Mouse (Mus musculus): ENCODE results near the gene Mst1. TPM values are rescaled to one million over a fixed set of nuclear protein-coding genes. Genes with fewer than 3 reads are reported as not detected.

The Mst1 gene
- 0.31 and 0.72 TPM in 2 replicates for polyA plus RNA-seq (2016; fragmentation: Nextera tagmentation; extraction: Ambion mirVana)

DNA sequence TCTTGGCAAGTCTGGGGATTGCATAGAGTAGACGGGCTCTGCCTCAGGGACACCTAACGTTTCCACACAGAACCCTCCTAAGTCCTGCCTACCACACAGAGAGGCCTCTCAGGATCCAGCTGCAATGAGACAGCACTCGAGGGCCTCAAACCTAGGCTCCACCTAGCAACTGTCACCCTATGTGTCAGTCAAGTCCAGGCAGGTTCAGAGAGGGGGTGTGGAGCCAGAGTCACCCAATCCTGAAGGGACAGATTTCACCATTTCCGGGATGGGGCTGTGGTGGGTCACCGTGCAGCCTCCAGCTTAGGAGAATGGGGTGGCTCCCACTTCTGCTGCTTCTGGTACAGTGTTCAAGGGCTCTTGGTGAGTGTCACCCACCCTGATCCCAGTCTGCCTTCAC, at the start of gene Mst1:
Gene Mst1 (plus strand): TSS at position 269 of the 400 bp plus-strand sequence.
- Histone ChIP-seq H3K27ac (no peak within 1 kb of the TSS), H3K27me3 (peaks cover 43% of the 10 kb centered on the region), H3K36me3 (peaks cover 15% of the 10 kb centered on the region), H3K9ac (peak within 1 kb of the TSS; percentile 87), H3K4me2 (replicated peaks) (peak within 1 kb of the TSS; percentile 87), H3K4me1 (peaks cover 18% of the 10 kb centered on the region), H3K9me3 (replicated peaks) (no peaks in the 10 kb centered on the region), H3K4me3 (peak within 1 kb of the TSS; percentile 59)
- ATAC-seq (ENCODE audit: low FRiP score): no peak
- WGBS: 79% methylated on average over 5 of the region's 5 CpGs

DNA sequence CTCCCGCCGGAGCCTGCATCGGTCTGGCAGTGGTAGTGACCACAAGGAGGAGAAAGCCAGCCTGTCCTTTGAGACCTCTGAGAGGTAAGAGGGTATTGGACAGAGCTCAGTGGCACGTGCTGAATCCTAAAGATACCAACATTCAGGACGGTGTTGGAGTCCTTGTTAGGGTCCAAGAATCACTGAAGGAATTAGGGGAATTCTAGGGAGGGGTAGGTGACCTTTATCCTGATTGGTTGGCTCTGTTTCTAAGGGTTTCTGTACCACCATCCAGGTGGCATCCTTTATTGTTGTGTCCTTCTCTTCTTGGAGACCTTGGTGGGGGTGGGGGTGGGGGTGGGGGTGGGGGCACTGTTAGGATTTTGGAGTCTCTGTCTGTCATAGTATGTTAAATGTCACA, 48.1 kb upstream of the Mst1 start:
- H3K4me3 ChIP-seq: no peak overlapping the region
- 90% methylated on average over 5 of the region's 5 CpGs for WGBS
- ATAC-seq (ENCODE audit: low FRiP score): no peak
- H3K9me3 ChIP-seq (replicated peaks): no peaks in the 10 kb centered on the region
- no peak overlapping the region for H3K27ac ChIP-seq
- H3K4me2 ChIP-seq (replicated peaks): no peak overlapping the region
- H3K9ac ChIP-seq: no peak overlapping the region
- H3K36me3 ChIP-seq: peaks cover 55% of the 10 kb centered on the region
- no peaks in the 10 kb centered on the region for H3K4me1 ChIP-seq
- no peaks in the 10 kb centered on the region for H3K27me3 ChIP-seq

DNA sequence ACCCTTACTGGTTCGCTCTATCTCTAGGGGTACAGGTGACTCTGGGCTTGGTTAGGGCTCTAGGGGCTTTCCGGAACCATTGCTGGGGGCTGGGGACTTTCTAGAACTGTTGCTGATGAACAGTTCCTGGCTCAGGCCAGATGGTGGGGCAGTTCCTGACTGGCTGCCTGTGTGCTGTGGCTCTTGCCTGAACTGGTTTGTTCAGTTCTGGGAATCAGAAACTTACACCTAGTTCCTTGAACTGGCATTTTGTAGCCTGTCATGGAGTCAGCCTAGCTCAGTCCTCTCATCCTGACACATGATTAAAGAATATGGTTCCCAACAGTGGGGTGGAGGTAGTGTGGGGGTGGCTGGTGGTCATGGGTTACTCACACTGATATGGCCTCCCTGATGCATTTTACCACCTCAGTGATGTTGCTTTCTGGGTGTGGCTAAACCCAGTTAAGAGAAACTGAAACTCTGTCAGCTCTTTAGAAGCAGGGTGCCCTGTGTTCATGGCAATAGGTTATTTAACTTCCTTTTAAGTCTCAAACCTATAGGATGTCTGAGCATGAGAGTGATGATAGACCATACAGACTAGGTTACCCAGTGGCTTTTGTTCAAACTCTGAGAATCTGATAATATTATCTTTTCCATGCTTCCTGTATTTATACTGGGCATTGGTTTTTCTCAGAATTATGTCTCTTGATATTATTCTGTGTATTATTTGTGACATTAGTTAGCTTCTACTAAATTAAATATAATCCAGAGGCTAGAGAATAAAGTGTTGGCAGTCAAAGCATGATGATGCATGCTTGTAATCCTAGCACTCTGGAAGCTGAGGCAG, 44.7 kb upstream of the Mst1 start:
- Histone ChIP-seq H3K9me3 (replicated peaks) (no peaks in the 10 kb centered on the region), H3K27me3 (no peaks in the 10 kb centered on the region), H3K27ac (no peak overlapping the region), H3K9ac (no peak overlapping the region), H3K36me3 (peaks cover 63% of the 10 kb centered on the region), H3K4me3 (no peak overlapping the region), H3K4me1 (no peaks in the 10 kb centered on the region), H3K4me2 (replicated peaks) (no peak overlapping the region)
- ATAC-seq (ENCODE audit: low FRiP score): no peak
- WGBS: 93% methylated on average over 2 of the region's 2 CpGs

DNA sequence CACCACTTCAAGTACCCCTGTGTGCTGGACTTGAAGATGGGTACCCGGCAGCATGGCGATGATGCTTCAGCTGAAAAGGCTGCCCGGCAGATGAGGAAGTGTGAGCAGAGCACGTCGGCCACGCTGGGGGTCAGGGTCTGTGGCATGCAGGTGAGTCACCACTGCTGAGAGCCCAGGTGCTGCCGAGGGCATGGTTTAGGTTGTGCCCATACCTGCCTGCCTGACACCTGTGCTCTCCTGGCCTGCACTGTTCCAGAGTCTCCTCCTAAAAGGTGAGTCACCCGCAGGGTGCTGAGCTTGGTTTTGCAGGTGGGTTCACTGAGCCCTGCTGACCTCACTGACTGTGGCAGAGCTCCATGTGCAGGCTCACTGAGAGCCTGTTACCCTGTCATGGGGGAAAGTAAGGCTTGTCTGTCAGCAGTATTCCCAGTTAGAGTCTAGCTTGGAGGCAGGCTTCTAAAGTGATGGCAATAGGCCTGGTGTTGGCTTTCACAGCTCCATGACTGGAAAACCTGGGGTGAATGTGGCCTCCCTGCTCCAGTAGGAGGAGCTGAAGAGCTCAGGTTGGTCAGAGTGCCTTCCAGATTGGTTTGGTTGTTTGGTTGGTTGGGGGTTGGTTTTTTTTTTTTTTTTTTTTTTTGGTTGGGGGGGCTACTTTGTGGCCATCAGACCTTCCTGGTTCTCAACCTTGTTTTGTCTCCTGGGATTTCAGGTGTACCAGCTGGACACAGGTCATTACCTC, 35.3 kb upstream of the Mst1 start:
- 94% methylated on average over 8 of the region's 8 CpGs for WGBS
- peaks cover 61% of the 10 kb centered on the region for H3K36me3 ChIP-seq
- ATAC-seq (ENCODE audit: low FRiP score): no peak
- H3K4me3 ChIP-seq: no peak overlapping the region
- H3K9ac ChIP-seq: no peak overlapping the region
- H3K27ac ChIP-seq: no peak overlapping the region
- H3K27me3 ChIP-seq: no peaks in the 10 kb centered on the region
- peaks cover 14% of the 10 kb centered on the region for H3K4me1 ChIP-seq
- no peaks in the 10 kb centered on the region for H3K9me3 ChIP-seq (replicated peaks)
- H3K4me2 ChIP-seq (replicated peaks): no peak overlapping the region

DNA sequence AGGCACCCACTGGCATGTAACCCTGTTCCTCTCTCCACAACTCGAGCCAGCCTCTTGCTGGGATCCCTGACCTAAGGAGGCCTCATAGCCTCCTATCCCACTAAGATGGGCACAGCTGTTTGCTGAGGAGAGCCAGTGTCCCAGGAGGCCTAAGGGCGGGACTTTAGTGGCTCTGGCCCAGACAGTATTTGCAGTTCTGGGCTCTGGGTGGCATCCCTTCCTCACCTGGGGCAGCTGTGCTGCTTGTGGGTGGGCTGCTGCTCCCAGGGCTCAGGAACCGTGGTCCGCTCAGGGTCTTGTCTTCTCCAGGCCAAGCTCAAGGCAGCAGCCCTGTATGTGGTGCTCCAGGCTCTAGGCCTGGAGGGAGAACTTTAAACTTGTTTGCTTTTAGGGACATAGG, 33.7 kb upstream of the Mst1 start:
- WGBS: 96% methylated on average over 4 of the region's 4 CpGs
- ATAC-seq (ENCODE audit: low FRiP score): no peak
- H3K9ac ChIP-seq: no peak overlapping the region

DNA sequence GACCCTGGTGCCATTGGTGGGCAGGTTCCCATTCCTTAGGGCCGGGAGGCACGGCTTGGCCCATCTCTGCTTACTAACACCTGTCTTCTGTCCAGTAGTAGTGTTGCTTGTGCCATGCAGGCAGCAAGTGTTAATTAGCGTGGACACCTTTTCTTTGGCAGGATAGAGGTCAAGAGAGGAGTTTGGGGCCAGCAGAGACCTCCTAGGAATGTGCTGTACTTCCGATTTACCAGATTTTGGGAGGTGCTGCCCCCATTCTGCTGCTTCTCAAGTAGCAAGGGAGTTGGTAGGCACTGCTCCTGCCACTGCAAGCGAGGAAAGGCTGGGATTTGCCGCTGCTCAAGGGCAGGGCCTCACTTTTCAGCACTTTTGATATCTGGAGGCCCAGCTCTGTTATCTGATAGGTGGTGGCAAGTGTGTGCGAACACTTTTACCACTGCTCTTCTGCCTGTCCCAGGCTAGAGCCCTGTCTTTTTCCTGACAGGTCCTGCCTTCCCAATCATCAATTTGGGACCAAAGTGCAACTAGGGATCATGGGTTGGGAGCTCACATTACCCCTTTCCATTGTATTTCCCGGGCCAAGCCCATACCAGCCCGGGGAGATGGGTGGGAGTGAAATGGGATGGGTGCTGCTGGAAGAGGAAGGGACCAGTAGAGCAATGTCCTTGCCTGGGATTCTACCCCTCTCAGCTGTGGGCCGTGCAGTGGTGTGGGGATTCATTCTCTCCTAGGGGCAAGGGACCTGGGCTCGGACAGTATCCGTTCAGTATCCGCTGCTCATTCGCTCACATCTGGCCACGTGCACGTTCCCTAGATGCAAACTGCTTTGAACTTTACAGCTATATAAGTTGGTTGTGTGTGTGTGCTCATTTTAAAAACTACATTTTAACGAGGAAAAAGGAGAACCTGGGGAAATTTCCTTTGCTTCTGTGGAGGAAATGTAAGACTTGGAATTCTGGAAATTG, 32.4 kb upstream of the Mst1 start:
- Histone ChIP-seq H3K4me2 (replicated peaks) (peak overlapping the region; percentile 94), H3K27ac (peak overlapping the region; percentile 74; the same call in 1 of the 2 replicates), H3K9ac (peak overlapping the region; percentile 79; the same call in 1 of the 2 replicates), H3K36me3 (peaks cover 60% of the 10 kb centered on the region), H3K9me3 (replicated peaks) (no peaks in the 10 kb centered on the region), H3K27me3 (no peaks in the 10 kb centered on the region), H3K4me1 (peaks cover 19% of the 10 kb centered on the region), H3K4me3 (peak overlapping the region; percentile 63)
- no peak for ATAC-seq (ENCODE audit: low FRiP score)
- WGBS: 51% methylated on average over 17 of the region's 17 CpGs

More for the DNA sequence above, 33.7 kb upstream of the Mst1 start:
- H3K4me2 ChIP-seq (replicated peaks): no peak overlapping the region
- H3K36me3 ChIP-seq: peaks cover 63% of the 10 kb centered on the region
- no peak overlapping the region for H3K4me3 ChIP-seq
- H3K9me3 ChIP-seq (replicated peaks): no peaks in the 10 kb centered on the region
- H3K27ac ChIP-seq: no peak overlapping the region
- peaks cover 19% of the 10 kb centered on the region for H3K4me1 ChIP-seq
- H3K27me3 ChIP-seq: no peaks in the 10 kb centered on the region

DNA sequence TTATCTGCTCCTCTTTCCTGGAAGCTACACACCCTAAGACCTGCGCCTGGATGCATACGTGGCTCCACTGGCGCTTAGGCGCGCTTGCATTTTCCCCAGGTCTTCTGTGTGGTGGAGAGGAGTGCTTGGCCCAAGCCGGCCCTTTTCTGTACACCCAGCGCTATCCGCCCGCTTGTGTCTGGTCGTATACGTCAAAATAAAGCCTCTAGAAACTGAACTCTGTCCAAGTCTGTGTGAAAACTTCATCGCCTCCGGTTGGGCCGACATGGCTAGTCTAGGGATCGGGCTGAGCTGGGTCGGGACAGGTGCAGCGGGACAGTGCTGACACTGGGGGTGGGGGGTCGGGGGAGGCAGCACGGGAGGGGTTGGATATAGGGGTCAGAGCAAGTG, 31.7 kb upstream of the Mst1 start:
- Histone ChIP-seq H3K27me3 (no peaks in the 10 kb centered on the region), H3K27ac (peak overlapping the region; percentile 74), H3K4me2 (replicated peaks) (peak overlapping the region; percentile 94), H3K4me1 (peaks cover 26% of the 10 kb centered on the region), H3K4me3 (peak overlapping the region; percentile 63), H3K9ac (peak overlapping the region; percentile 79), H3K9me3 (replicated peaks) (no peaks in the 10 kb centered on the region), H3K36me3 (peaks cover 56% of the 10 kb centered on the region)
- peak; percentile 57 for ATAC-seq (ENCODE audit: low FRiP score)
- 2% methylated on average over 19 of the region's 19 CpGs for WGBS

DNA sequence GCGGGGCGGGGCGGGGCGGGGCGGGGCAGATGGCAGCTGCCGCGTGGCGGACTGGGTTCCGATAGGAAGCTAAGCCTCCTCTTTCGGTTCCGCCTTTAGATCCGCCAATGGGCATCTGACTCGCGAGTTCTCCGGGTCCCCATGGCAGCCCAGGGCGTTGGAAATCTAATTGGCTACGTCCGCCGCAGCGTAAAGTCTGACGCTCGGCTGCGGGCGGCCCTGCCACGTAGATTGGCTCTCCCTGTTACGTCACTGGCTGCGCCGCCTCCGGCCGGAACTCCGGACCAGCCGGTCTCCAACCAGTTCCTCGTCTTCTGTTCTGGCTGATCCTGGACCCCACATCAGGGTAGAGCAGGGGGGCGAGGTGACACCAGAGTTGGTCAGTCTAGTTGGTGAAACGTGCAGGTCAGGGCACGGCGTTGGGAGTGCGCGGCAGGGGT, 31.2 kb upstream of the Mst1 start, which contains the start of gene Gmppb:
Gene Gmppb (plus strand): TSS at position 227 of the 440 bp plus-strand sequence.
- H3K9me3 ChIP-seq (replicated peaks): no peaks in the 10 kb centered on the region
- H3K36me3 ChIP-seq: peaks cover 61% of the 10 kb centered on the region
- H3K27me3 ChIP-seq: no peaks in the 10 kb centered on the region
- H3K9ac ChIP-seq: peak within 1 kb of the TSS; percentile 79
- H3K4me1 ChIP-seq: peaks cover 26% of the 10 kb centered on the region
- H3K27ac ChIP-seq: peak within 1 kb of the TSS; percentile 74
- H3K4me3 ChIP-seq: peak within 1 kb of the TSS; percentile 63
- peak within 1 kb of the TSS; percentile 94 for H3K4me2 ChIP-seq (replicated peaks)
- peak; percentile 89 for ATAC-seq (ENCODE audit: low FRiP score)
- under 1% methylated on average over 35 of the region's 39 CpGs for WGBS

DNA sequence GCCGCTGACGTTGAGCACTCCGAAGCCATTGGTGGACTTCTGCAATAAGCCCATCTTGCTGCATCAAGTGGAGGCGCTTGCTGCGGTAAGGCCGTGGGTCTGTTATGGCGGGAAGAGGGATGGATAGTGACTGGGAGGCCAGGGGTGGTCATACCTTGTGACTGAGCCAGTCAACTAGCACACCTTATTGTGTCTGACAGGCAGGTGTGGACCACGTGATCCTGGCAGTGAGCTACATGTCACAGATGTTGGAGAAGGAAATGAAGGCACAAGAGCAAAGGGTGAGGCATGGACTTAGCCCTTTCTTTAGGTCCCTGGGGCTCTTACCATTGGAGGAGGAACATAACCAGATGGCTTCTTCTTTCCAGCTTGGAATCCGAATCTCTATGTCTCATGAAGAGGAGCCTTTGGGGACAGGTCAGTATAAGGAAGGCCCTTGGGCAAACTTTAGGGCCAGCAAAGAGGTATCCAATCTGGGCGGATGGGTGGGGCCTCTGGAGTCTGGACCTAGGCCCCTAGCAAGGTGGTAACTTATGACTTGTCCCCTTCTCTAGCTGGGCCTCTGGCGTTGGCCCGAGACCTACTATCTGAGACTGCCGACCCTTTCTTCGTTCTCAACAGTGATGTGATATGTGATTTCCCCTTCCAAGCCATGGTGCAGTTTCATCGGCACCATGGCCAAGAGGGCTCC, 30.5 kb upstream of the Mst1 start:
- H3K4me2 ChIP-seq (replicated peaks): peak overlapping the region; percentile 94
- peaks cover 64% of the 10 kb centered on the region for H3K36me3 ChIP-seq
- peak overlapping the region; percentile 63 for H3K4me3 ChIP-seq
- peak overlapping the region; percentile 79 for H3K9ac ChIP-seq
- peaks cover 26% of the 10 kb centered on the region for H3K4me1 ChIP-seq
- H3K9me3 ChIP-seq (replicated peaks): no peaks in the 10 kb centered on the region
- ATAC-seq (ENCODE audit: low FRiP score): peak; percentile 29
- no peaks in the 10 kb centered on the region for H3K27me3 ChIP-seq
- peak overlapping the region; percentile 70 for H3K27ac ChIP-seq
- 45% methylated on average over 15 of the region's 15 CpGs for WGBS

DNA sequence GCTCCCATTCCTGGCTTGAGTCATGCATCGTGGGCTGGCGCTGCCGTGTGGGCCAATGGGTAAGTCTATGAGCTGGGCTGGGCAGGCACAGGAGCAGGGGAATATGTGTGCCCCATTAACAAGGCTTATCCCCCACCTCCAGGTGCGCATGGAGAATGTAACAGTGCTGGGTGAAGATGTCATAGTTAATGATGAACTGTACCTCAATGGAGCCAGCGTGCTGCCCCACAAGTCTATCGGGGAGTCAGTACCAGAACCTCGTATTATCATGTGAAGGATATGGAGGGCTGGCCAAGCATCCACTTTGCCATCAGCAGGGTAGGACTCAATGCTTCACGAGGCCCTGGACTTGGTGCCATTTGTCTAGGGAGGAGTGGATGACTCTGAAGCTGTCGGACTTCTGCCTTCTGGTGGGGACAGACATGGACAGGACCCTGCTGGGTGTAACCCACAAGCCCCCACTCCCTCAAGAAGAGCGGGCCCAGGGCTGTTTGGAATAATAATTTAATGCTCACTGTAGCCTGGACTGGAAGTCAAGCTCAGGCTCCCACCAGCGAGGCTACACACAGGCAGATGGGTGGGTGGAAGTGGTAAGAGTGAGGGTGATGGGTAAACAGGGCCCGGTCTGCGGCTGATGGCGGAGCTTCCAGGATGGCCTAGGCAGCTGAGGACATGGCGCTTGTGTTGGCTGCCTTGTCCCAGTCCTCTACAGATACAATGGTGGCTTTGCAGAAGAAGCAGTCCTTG, 28.9 kb upstream of the Mst1 start:
- H3K27ac ChIP-seq: no peak overlapping the region
- peaks cover 64% of the 10 kb centered on the region for H3K36me3 ChIP-seq
- ATAC-seq (ENCODE audit: low FRiP score): no peak
- H3K9ac ChIP-seq: no peak overlapping the region
- no peak overlapping the region for H3K4me2 ChIP-seq (replicated peaks)
- peaks cover 26% of the 10 kb centered on the region for H3K4me1 ChIP-seq
- H3K27me3 ChIP-seq: no peaks in the 10 kb centered on the region
- WGBS: 95% methylated on average over 15 of the region's 15 CpGs
- no peak overlapping the region for H3K4me3 ChIP-seq
- no peaks in the 10 kb centered on the region for H3K9me3 ChIP-seq (replicated peaks)

DNA sequence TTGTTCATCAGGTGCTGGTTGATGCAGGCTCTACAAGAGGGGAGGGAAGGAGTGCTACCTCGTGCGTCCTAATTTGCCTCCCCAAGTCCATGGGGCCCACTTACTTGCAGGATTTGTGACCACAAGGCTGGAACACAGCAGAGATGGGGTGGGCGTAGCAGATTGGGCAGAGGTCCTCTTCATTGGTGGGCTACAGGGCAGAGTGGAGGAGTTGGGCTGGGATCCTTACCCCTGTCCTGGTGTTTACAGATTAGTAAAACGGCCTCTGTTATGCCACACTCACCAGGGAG, 28.4 kb upstream of the Mst1 start:
- Histone ChIP-seq H3K27me3 (no peaks in the 10 kb centered on the region), H3K4me3 (no peak overlapping the region), H3K4me1 (peaks cover 26% of the 10 kb centered on the region), H3K9ac (no peak overlapping the region), H3K4me2 (replicated peaks) (no peak overlapping the region), H3K27ac (no peak overlapping the region), H3K36me3 (peaks cover 64% of the 10 kb centered on the region), H3K9me3 (replicated peaks) (no peaks in the 10 kb centered on the region)
- ATAC-seq (ENCODE audit: low FRiP score): no peak
- WGBS: 87% methylated on average over 4 of the region's 4 CpGs

Measured in hindbrain, embryonic 12.5 days (tissue).